Mouse (Mus musculus): Measurements from ENCODE around the gene Tor1aip2. TPM values are rescaled to one million over a fixed set of nuclear protein-coding genes. Genes with fewer than 3 reads are reported as not detected.

Tor1aip2 gene
- polyA plus RNA-seq, 1 experiment from 2014 or later, result 69.2 TPM

DNA sequence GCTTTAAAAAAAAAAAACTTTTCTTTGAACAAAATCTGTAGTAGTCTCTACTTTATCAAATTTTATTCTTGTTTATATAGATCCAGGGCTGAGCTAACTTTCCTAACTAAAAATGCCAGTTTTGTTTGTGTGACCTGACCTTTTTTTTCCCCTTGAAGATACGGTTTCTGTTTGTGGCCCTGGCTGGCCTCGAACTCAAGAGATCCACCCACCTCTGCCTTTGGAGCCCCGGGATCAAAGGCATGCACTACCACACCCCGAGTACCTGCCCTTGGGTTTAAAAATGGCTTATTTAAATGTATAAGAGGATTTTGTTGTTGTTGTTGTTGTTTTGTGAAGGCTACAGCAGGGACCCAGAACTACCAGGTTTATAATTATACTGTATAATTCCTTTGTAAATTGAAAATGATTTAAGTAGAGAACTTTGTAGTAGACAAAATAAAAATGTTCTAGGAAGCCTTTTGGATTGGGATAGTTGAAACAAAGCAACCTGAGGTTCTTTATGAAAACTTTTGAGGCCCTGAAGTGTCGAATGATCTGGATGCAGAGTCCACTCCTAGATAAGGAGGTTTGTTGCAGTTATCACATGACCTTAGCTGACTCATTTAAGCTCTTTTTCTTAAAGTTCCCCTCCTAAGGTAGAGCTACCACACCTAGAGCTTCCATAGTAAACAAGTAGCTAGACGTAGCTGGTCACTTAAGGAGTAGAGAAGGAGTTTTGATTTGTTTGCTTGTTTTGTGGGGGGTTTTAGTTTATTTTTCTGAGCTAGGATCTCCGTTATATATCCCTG, 6.4 kb downstream of the Tor1aip2 start:
- 24% methylated on average over 7 of the region's 7 CpGs for WGBS
- Histone ChIP-seq H3K27ac (0 out of 2 replicates have a peak overlapping the region, but pooled peaks have one; percentile 16), H3K36me3 (peaks cover 11% of the 10 kb centered on the region; the same call in 1 of the 2 replicates), H3K27me3 (no peaks in the 10 kb centered on the region), H3K4me2 (peak overlapping the region; percentile 68), H3K9ac (peak overlapping the region; percentile 41), H3K9me3 (replicated peaks) (no peaks in the 10 kb centered on the region), H3K4me1 (replicated peaks) (peaks cover 36% of the 10 kb centered on the region), H3K4me3 (peak overlapping the region; percentile 68)
- ATAC-seq (replicated peaks; ENCODE audit: insufficient number of reproducible peaks, insufficient read depth, low FRiP score, low read depth), result no peak

DNA sequence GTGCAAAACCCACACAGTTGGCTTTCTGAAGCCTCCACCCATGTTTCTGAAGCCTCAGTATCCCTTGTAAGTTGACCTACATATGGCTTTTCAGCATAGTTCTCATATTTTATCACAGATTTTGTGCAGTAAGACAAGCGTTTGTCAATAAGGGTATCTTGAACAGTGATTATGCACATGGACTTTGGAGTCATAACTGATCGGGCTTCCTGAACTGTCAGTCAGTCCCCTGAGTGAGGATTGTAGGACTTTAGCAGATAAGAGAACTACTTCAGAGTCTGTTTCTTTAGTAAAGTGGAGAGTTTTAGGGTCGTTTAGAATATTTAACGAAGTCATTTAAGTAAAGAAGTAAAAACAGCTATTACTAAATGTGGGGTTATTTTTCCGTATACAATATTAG, 7.3 kb downstream of the Tor1aip2 start:
- ATAC-seq (replicated peaks; ENCODE audit: insufficient number of reproducible peaks, insufficient read depth, low FRiP score, low read depth), result no peak
- Histone ChIP-seq H3K9ac (peak overlapping the region; percentile 20), H3K4me1 (replicated peaks) (peaks cover 35% of the 10 kb centered on the region), H3K27ac (no peak overlapping the region), H3K9me3 (replicated peaks) (no peaks in the 10 kb centered on the region), H3K36me3 (peaks cover 11% of the 10 kb centered on the region; the same call in 1 of the 2 replicates), H3K4me2 (peak overlapping the region; percentile 68), H3K27me3 (no peaks in the 10 kb centered on the region), H3K4me3 (peak overlapping the region; percentile 68)
- 73% methylated on average over 5 of the region's 5 CpGs for WGBS

DNA sequence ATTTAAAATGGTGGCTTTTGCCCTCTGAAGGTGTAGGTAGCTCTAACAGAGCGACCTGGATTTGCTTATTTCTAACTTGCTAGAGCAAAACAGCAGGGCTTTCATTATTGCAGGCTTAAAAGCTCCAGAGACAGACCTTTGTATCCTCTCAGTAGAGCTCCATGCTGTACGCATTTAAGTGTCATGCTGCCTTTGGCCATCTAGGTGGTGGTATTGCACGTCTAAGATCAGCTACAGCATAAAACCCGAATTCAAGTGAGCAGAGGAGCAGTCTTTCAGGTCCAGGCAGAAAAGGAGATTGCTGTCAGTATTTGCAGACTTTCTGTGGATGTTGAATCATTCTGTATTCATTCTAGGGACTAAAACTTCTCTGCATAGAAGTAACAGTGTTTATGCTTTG, 7.8 kb downstream of the Tor1aip2 start:
- Histone ChIP-seq H3K27ac (no peak overlapping the region), H3K27me3 (no peaks in the 10 kb centered on the region), H3K4me2 (no peak overlapping the region), H3K9me3 (replicated peaks) (no peaks in the 10 kb centered on the region), H3K36me3 (peaks cover 11% of the 10 kb centered on the region; the same call in 1 of the 2 replicates), H3K9ac (0 out of 2 replicates have a peak overlapping the region, but pooled peaks have one; percentile 16), H3K4me3 (no peak overlapping the region), H3K4me1 (replicated peaks) (peaks cover 35% of the 10 kb centered on the region)
- WGBS, result 19% methylated on average over 4 of the region's 4 CpGs
- ATAC-seq (replicated peaks; ENCODE audit: insufficient number of reproducible peaks, insufficient read depth, low FRiP score, low read depth), result no peak

DNA sequence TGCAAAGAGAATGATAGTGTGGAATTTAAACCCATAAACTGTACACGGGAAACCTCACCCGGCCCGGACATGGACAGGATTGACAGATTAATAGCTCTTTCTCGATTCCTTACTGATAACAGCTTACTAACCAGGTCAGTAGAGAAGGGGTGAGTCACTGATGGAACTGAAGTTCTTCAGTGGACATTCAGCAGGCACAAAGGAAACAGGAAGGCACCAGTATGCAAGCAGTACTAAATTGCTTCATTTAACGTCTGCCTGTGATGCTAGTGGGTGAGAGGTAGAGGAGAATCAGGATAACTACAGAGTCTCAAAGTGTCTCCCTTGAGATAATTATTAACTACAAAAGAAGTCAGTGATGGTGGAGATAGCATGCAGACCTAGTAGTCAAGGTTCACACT, 9.0 kb downstream of the Tor1aip2 start:
- Histone ChIP-seq H3K9ac (no peak overlapping the region), H3K4me2 (no peak overlapping the region), H3K4me3 (no peak overlapping the region), H3K27me3 (no peaks in the 10 kb centered on the region), H3K27ac (no peak overlapping the region), H3K4me1 (replicated peaks) (peaks cover 35% of the 10 kb centered on the region), H3K9me3 (replicated peaks) (no peaks in the 10 kb centered on the region), H3K36me3 (peaks cover 11% of the 10 kb centered on the region; the same call in 1 of the 2 replicates)
- WGBS, result 64% methylated on average over 5 of the region's 5 CpGs
- no peak for ATAC-seq (replicated peaks; ENCODE audit: insufficient number of reproducible peaks, insufficient read depth, low FRiP score, low read depth)

DNA sequence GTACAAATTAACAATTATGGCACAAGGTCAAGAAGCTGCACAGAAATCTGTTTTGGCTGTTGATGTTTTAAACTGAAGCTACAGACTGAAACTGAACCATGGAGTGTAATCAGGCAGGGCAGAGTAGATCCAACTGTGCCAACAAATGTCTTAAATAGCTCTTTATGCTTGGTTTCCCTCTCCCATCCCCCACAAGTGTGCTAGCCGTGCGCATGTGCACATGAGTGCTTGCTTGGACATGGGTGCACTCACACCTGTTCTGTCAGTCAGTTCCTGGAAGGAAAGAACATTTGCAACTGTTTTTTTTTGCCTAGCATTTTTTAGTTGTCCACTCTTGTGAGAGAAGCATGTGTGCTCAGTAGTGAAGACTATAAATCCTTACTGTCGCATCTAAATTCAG, 11.5 kb downstream of the Tor1aip2 start:
- no peak overlapping the region for H3K4me2 ChIP-seq
- H3K27ac ChIP-seq, result no peak overlapping the region
- H3K4me3 ChIP-seq, result no peak overlapping the region
- WGBS, result 81% methylated on average over 3 of the region's 3 CpGs
- peaks cover 27% of the 10 kb centered on the region for H3K4me1 ChIP-seq (replicated peaks)
- no peaks in the 10 kb centered on the region for H3K27me3 ChIP-seq
- peaks cover 18% of the 10 kb centered on the region for H3K36me3 ChIP-seq
- ATAC-seq (replicated peaks; ENCODE audit: insufficient number of reproducible peaks, insufficient read depth, low FRiP score, low read depth), result no peak
- no peaks in the 10 kb centered on the region for H3K9me3 ChIP-seq (replicated peaks)
- no peak overlapping the region for H3K9ac ChIP-seq

DNA sequence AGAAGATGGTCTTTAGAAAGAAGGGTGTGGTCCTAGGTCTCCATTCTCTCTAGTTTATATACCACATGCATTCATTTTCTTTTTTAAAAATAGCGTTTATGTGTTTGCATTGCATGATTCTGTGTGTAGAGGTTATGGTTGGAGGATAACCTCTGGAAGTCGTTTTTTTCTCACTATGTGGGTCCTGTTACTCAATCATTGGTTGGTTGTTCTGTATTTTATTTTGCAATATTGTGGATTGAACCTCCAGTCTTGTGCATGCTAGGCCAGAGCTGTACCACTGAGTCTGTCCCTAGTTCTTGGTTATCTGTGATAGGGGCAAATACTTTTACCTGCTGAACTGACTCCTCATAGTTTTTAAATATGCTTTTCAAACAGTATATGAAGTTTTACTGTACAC, 23.0 kb downstream of the Tor1aip2 start:
- H3K4me3 ChIP-seq, result no peak overlapping the region
- 82% methylated on average over 2 of the region's 2 CpGs for WGBS
- no peak overlapping the region for H3K9ac ChIP-seq
- no peak overlapping the region for H3K4me2 ChIP-seq
- H3K4me1 ChIP-seq (replicated peaks), result peaks cover 12% of the 10 kb centered on the region
- H3K9me3 ChIP-seq (replicated peaks), result no peaks in the 10 kb centered on the region
- peaks cover 32% of the 10 kb centered on the region for H3K36me3 ChIP-seq
- ATAC-seq (replicated peaks; ENCODE audit: insufficient number of reproducible peaks, insufficient read depth, low FRiP score, low read depth), result no peak
- H3K27ac ChIP-seq, result no peak overlapping the region
- no peaks in the 10 kb centered on the region for H3K27me3 ChIP-seq

DNA sequence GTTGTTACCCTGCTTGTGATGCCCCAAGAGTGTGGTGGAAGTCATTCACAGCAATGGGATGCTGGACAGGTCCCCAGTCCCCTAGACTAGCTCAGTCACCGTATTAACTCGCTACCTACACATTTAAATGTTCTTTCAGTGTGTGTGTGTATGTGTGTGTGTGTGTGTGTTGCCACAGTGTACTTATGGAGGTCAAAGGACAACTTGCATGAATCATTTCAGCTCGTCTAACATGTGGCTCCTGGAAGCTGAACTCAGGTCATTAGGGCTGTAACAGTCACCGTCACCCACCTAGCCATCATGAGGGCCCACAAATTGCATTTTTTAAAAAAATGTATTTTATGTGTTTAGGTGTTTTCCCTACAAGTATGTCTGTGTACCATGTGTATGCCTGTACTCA, 27.0 kb downstream of the Tor1aip2 start:
- peaks cover 56% of the 10 kb centered on the region for H3K36me3 ChIP-seq
- no peaks in the 10 kb centered on the region for H3K27me3 ChIP-seq
- H3K4me1 ChIP-seq (replicated peaks), result 0 out of 2 replicates have a peak, but pooled peaks cover 3% of the 10 kb centered on the region
- no peaks in the 10 kb centered on the region for H3K9me3 ChIP-seq (replicated peaks)
- no peak overlapping the region for H3K4me2 ChIP-seq
- ATAC-seq (replicated peaks; ENCODE audit: insufficient number of reproducible peaks, insufficient read depth, low FRiP score, low read depth), result no peak
- 93% methylated on average over 4 of the region's 4 CpGs for WGBS
- H3K9ac ChIP-seq, result no peak overlapping the region
- H3K4me3 ChIP-seq, result no peak overlapping the region
- no peak overlapping the region for H3K27ac ChIP-seq

DNA sequence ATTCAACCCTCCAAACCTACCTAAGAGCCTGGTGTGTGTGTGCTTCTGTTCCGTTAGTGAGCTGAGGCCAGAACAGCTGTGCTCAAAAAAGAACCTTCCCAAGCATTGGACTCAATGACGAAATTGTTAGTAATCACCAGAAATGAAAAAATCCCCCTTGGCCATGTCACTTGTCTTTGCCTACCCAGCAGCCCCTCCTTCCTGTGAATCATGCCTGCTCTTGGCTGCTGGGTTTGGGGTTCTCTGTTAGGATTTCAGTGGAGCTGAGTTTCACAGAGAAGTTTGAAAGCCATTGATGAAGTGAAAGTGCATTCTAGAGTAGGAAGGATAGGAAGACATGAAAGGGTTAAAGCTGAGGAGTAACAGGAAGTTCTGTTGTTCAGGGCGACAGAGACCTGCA, 30.9 kb downstream of the Tor1aip2 start:
- H3K4me3 ChIP-seq, result no peak overlapping the region
- peaks cover 45% of the 10 kb centered on the region for H3K36me3 ChIP-seq
- H3K27me3 ChIP-seq, result no peaks in the 10 kb centered on the region
- H3K4me2 ChIP-seq, result no peak overlapping the region
- H3K9ac ChIP-seq, result no peak overlapping the region
- H3K9me3 ChIP-seq (replicated peaks), result no peaks in the 10 kb centered on the region
- H3K27ac ChIP-seq, result peak overlapping the region; percentile 6; the same call in 1 of the 2 replicates
- H3K4me1 ChIP-seq (replicated peaks), result peaks cover 5% of the 10 kb centered on the region; the same call in 1 of the 2 replicates
- WGBS, result 55% methylated on average over 3 of the region's 3 CpGs
- no peak for ATAC-seq (replicated peaks; ENCODE audit: insufficient number of reproducible peaks, insufficient read depth, low FRiP score, low read depth)

DNA sequence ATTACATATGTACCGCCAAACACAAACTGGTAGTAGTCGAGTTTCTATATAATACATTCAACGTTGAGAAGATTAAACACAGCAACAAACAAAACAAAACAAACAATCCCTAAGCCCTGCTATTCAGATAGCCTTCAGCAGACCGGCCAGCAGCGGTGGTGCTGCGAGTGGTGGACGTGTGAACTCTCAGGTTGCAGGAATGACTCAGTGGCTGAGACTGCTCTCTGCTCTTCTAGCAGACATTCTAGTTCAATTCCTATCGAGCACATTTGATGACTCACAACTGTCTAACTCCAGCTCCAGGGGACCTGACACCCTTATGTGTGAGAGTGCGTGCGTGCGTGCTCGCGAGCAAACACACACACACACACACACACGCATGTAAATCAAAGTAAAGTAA, 34.9 kb downstream of the Tor1aip2 start:
- Histone ChIP-seq H3K27me3 (no peaks in the 10 kb centered on the region), H3K4me2 (no peak overlapping the region), H3K4me3 (no peak overlapping the region), H3K36me3 (peaks cover 12% of the 10 kb centered on the region), H3K27ac (0 out of 2 replicates have a peak overlapping the region, but pooled peaks have one; percentile 28), H3K9me3 (replicated peaks) (no peaks in the 10 kb centered on the region), H3K9ac (no peak overlapping the region), H3K4me1 (replicated peaks) (peaks cover 11% of the 10 kb centered on the region)
- 0 out of 2 replicates have a peak, but pooled peaks have one; percentile 30 for ATAC-seq (replicated peaks; ENCODE audit: insufficient number of reproducible peaks, insufficient read depth, low FRiP score, low read depth)
- 44% methylated on average over 14 of the region's 14 CpGs for WGBS

DNA sequence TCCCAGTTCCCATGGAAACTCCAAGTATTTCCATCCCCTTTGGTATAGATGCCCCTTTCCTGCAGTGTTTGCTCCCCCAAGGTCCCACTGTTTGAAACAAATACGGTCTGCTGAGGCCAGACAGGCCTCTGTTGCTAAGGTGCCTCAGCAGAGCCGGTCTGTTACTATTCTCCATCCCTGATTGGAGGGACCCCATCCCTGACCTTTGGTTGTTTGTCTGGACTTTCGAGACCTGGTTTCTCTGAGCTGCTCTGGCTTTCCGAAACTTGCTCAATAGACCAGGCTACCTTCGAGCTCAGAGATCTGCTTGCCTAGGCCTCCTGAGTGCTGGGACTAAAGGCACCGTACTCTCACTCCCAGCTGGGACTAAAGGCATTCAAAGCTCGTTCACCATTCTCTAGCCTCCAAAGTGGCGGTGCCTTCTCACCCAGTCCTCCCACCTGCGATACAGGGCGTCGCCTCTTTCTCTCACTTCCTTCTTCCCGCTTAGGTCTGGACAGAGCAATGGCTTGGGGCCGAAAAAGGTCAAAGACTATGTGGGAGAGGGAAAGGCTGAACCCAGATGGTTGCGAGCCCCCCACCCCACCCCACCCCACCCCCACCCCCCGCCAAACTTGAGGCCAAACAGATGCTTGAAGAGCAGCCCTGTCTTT, 38.1 kb downstream of the Tor1aip2 start:
- no peak overlapping the region for H3K4me2 ChIP-seq
- H3K27ac ChIP-seq, result no peak overlapping the region
- no peak overlapping the region for H3K4me3 ChIP-seq
- WGBS, result 62% methylated on average over 15 of the region's 15 CpGs
- H3K9me3 ChIP-seq (replicated peaks), result no peaks in the 10 kb centered on the region
- peaks cover 7% of the 10 kb centered on the region for H3K4me1 ChIP-seq (replicated peaks)
- no peaks in the 10 kb centered on the region for H3K36me3 ChIP-seq
- H3K9ac ChIP-seq, result no peak overlapping the region
- no peak for ATAC-seq (replicated peaks; ENCODE audit: insufficient number of reproducible peaks, insufficient read depth, low FRiP score, low read depth)
- H3K27me3 ChIP-seq, result no peaks in the 10 kb centered on the region

DNA sequence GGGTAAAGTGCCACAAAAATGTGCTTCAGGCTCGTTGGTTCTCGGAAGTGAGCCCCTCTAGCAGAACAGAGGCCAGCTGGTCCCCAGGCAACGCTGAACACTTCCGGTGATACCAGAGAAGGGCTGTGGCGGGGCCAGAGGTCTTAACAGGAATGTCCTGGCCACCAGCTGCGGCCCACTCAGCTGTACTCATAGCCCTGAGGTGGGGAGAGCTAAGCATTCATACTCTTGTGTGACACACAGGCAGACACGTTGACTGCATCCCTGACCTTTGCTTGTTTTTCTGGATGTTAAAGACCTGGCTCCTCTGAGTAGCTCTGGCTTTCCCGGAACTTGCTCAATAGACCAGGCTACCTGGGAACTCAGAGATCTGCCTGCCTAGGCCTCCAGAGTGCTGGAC, 39.4 kb downstream of the Tor1aip2 start:
- ATAC-seq (replicated peaks; ENCODE audit: insufficient number of reproducible peaks, insufficient read depth, low FRiP score, low read depth), result no peak
- no peaks in the 10 kb centered on the region for H3K36me3 ChIP-seq
- no peak overlapping the region for H3K4me3 ChIP-seq
- H3K27ac ChIP-seq, result no peak overlapping the region
- H3K27me3 ChIP-seq, result no peaks in the 10 kb centered on the region
- 38% methylated on average over 8 of the region's 8 CpGs for WGBS
- H3K9ac ChIP-seq, result no peak overlapping the region
- no peak overlapping the region for H3K4me2 ChIP-seq
- peaks cover 7% of the 10 kb centered on the region for H3K4me1 ChIP-seq (replicated peaks)
- H3K9me3 ChIP-seq (replicated peaks), result no peaks in the 10 kb centered on the region

All from heart, embryonic 15.5 days (tissue).